Mouse (Mus musculus): ENCODE measurements around the gene Slc6a6.

DNA sequence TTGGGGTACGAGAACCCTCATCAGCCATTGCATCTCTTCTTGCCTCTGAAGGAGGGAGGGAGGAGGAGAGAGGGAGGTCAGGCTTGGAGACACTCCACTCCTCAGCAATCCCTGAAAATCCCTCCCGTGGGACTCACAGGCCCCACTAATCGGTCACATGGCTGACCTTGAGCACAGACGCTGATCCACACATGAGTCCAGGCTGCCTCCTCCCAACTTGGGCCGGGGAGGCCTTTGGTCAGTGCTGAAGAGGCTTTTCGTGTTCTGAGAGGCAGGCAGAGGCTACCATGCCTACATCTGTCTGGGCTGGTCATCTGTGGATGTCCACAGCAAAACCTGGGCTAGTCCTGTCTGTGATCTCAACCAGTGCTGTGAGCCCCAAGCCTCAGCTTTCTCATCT, 20.2 kb upstream of the Slc6a6 start:
- no peak for TF ChIP-seq CTCF (IDR thresholded peaks at IDR 0.05 in 2 of 3, conservative IDR thresholded peaks at IDR 0.05 in 1 of 3; ENCODE audit: control insufficient read depth in 1 of 3, insufficient read depth in 1 of 3, low read depth in 2 of 3, low read length in 3 of 3, poor library complexity in 1 of 3, severe bottlenecking in 1 of 3)
- no peak for TF ChIP-seq ZKSCAN1 (IDR thresholded peaks at IDR 0.05; ENCODE audit: low read depth, low read length)
- TF ChIP-seq SIN3A (IDR thresholded peaks at IDR 0.05; ENCODE audit: low read length) = no peak
- no peak for TF ChIP-seq EP300 (IDR thresholded peaks at IDR 0.05; ENCODE audit: low read depth in 1 of 2, low read length in 2 of 2)
- no peak for TF ChIP-seq CHD2 (IDR thresholded peaks at IDR 0.05; ENCODE audit: low read length)
- TF ChIP-seq POLR2A (IDR thresholded peaks at IDR 0.05; ENCODE audit: control insufficient read depth in 1 of 2, insufficient read depth in 1 of 2, low read depth in 1 of 2, low read length in 2 of 2, poor library complexity in 1 of 2) = no peak
- no peak for TF ChIP-seq GATA1 (IDR thresholded peaks at IDR 0.05; ENCODE audit: low read depth, low read length)
- no peak for TF ChIP-seq HCFC1 (IDR thresholded peaks at IDR 0.05; ENCODE audit: low read depth, low read length)
- no peak for TF ChIP-seq BHLHE40 (IDR thresholded peaks at IDR 0.05; ENCODE audit: borderline replicate concordance, low read depth, low read length)
- no peak for TF ChIP-seq RCOR1 (IDR thresholded peaks at IDR 0.05; ENCODE audit: low read depth, low read length)
- TF ChIP-seq ZNF384 (IDR thresholded peaks at IDR 0.05; ENCODE audit: low read depth, low read length) = no peak
- no peak for TF ChIP-seq MEF2A (IDR thresholded peaks at IDR 0.05; ENCODE audit: extremely low read depth, insufficient replicate concordance, low read depth, low read length, poor library complexity, severe bottlenecking)
- no peak for TF ChIP-seq NELFE (IDR thresholded peaks at IDR 0.05; ENCODE audit: low read depth, low read length)
- TF ChIP-seq MAZ (IDR thresholded peaks at IDR 0.05; ENCODE audit: low read depth, low read length) = no peak
